Mouse (Mus musculus): ENCODE measurements around the gene Tnn. TPM values are rescaled to one million over a fixed set of nuclear protein-coding genes. Genes with fewer than 3 reads are reported as not detected.

Tnn gene
- polyA plus RNA-seq (2017; shearing (Covaris generic)), result under 1 TPM in 1 of 3 experiments, not detected in 2; 0.09 TPM

DNA sequence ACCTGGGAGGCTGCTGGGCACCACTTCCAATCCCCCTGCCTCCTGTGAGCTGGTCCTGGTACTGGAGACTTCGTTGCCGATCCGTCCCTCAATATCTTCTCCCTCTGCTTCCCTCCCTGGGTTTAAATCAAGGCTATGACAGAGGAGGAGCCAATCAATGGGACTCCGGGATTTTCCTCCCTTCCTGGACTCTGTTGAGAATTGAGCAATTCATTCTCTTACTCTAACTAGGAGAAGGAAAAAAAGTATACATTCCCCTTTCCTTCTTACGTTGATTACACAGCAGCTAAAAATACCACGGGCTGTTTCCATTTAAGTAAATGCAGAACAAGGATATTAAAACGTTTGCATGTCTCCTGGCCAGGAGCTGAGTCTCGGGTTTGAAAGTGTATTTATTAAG, at the start of gene Tnn:
Tnn (minus strand) TSS at position 101 of the 400 bp plus-strand sequence.
- ATAC-seq, result no peak

DNA sequence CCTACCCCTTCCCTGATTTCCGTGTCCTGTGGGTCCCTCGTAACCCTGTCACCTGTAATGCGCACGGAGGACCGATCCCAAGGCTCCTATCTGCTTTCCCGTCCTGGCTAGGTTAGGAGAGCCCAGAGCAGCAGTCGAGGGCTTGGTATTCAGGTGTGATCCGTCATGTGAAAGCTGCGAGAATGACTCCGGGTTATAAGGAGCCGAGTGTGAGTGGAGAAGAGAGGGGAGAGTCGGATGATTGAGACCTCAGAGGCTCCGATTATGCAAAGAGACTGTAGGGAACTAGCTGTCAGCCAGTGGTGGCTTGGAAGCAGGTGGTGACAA, 41.9 kb upstream of the Tnn start:
- ATAC-seq, result peak; percentile 21

DNA sequence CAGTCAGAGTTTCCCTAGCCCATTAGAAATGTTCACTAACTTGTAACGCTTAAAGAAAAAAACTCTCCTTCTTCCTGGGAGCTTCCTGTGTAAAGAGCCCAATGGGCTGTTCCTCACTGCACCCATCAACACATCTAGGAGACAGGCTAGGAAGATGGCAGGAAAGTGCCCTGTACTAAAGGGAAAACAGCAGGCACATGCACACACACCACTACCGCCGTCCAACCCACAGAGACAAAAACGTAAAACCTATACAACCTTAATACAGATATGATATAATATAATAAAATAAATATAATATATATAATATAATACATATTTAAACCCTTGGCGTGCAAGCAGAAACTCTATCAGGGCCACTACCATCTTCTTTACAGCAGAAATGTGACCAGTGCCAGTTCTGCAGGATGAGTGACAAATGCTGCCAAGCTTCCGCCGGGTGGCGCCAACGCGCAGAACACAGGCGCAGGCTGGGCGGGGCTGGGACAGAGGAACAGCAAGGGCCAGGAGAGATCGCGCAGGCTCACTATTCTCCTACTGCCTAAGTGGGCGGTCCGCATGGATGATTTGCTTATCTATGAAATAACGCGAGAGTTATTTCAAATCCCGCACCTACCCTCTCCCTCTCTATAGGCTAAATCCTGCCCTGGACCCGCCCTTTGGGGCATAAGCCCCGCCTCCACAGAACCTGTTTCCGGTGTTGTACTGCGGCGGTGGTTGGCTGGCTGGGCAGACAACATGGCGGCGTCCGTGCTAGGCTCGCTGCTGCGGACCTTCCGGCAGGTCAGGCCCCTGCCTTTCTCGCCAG, 41.4 kb upstream of the Tnn start, which contains the start of gene Mrps14:
Mrps14 (plus strand) TSS at position 687 of the 808 bp plus-strand sequence.
- ATAC-seq, result peak; percentile 98

DNA sequence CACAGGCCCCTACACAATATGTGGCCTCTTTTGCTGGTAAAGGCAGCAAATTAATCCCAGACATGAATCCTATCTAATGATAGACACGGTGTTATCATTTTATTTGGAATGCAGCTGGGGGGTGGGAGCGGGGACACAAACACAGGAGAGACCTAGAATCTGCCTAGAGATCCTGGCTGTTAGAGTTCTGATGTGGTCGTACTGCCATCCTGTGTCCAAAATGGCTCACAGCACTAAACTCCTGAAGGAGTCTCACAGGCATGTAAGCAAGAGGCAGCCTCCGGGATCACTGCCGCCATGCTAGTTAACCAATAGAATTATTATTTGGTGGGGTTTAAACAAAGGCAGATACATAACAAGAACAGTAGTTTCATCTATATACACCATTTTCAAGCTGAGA, 31.1 kb upstream of the Tnn start:
- ATAC-seq, result no peak

DNA sequence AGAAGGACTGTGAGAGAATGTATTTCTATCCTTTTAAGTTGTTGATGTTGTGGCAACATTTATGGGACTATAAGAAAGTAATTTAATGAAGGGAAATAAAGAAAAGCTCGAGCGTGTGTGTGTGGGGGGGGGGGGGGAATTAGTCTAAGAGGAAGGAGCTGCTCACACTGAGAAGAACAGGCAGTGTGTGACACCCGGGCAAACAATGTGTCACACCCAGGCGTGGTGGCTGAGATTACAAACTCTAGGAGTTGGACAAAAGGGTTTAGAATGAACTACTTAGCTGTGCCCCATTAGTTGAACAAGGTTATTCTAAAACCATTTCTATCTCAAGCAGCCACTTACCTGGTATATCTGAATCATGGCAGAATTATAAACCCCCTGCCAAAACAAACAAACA, 27.8 kb upstream of the Tnn start:
- no peak for ATAC-seq

DNA sequence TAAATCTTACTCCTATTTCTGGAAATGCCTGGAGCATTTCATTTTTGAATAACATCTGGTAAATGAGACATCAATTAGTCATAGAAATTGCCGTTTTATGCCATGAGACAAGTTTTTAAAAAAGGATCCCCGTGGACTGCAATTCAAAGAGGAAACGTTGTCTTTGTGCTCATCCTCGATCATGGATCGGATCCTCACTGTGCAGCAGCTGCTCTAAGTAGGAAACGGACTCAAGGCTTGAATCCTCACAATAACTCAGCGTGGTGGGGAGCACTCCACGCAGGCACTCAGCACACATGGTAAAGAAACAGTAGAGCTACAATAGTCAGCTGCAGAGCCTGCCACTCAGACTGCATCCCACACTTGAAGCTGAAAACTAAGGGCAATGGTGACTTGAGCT, 23.5 kb upstream of the Tnn start:
- ATAC-seq, result no peak

DNA sequence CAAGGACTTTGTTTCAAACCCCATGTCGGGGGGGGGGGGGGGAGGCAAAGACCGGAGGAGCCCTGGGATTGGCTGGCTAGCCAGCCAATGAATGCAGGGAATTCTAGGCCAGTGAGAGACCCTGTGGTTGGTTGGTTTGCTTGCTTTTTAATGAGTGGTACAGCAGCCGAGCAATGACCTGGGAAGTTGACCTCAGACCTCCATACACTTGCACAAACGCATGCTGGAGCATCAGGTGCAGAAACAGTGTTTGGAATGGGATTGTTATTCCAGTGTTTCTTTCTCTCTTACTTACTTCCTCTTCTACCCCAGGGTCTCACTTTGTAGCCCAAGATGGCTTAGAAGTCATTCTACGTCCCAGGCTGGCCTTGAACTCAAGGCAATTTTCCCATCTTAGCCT, 13.2 kb upstream of the Tnn start:
- no peak for ATAC-seq

DNA sequence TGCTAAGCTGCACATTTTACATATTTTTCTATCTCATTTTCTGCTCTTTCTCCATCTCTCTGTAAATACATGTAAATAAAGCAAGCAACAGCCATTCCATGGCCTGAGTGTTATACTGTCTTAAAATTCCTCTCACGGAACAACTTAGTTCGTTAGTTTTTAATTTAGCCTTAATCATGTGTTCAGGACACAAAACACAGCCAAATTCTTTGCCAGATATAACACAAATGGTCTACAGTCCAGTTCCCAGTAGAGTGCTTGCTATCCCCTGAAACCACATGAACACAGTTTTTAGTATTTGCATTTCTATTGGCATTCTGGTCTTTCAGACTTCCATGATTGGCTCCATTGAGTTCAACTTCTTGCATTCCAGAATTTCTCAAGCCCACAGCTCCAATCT, 4.8 kb upstream of the Tnn start:
- no peak for ATAC-seq

DNA sequence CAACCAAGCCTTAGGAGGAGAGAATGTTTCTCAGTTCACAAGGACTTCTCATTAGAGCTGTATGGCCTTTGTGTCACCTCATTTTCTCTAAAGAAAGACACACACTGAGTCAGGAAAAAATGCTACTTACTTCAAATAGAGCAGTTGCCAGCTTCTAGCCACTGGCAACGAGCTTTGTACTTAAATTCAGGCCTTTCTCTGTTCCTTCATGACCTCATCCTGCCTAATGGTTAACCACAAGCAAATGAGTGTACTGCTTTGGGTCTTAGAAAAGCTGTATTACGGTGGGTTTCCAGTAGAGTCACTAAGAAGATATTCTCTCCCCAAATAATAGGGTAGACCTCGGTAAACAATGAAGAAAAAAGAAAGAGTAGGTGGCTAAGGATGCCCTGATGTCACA, 2.7 kb downstream of the Tnn start:
- no peak for ATAC-seq

DNA sequence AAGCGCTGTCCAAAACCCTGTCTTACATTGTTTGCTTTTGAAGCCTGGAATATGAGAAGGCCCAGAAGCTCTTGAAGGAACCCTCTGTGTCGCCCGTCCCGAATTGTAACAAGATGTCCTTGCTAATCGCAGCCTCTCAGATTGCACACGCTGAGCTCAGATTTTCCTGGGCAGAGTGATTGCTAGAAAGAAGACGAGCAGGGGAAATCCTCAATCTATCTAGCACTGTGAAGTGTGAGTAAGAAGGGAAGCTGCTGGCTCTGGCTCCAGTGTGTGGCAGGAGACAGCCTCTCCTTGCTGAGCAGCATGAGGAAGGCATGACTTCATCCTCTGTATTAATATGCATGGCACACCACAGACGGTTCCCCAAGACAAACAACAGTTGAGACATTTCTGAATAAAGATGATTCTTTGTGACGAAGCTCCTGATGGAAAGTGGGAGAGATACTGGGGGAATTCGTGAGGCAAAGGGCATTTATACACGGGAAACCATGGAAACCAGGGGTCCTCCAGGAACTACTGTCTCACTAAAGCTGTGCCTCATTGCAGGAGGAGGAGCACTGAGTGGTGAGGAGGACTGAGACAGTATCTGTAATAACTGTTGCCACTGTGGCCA, 4.0 kb downstream of the Tnn start:
- no peak for ATAC-seq

DNA sequence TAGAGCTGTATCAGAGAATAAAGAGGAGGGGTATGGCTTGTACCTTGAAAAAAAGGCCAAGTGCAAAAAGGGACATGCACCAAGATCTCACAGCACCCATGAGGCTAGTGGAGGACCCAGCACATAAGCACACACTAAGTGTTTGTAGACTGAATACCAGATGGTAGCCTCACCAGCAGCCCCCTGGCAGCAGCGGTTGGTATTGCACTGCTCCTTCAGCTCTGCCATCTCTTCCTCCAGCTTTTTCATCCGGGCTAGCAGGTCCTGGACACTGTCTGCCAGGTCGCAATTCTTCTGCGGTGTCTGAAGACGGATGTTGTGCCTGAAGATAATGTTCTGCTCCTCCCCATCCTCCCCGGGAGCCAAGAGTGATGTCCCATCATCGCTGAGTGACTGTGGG, 6.1 kb downstream of the Tnn start:
- ATAC-seq, result no peak

DNA sequence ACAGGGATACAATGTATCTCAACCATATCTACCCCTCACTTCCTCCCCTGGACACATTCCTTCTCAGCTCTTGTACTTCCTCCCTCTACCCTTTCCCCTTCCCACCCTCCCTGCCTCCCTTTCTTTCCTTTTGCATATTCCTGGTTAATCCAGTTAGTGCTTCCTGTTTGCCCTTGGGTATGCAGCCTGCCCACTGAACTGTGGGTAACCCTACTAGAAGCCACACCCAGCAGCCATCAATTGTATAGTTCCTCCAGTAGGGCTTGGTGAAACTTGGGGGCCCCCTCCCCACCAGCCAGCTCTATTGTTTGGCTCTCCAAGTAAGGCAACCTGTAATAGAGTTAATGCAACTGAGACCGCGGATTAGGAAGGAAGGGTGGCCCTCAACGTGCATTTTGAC, 7.8 kb downstream of the Tnn start:
- ATAC-seq, result no peak

DNA sequence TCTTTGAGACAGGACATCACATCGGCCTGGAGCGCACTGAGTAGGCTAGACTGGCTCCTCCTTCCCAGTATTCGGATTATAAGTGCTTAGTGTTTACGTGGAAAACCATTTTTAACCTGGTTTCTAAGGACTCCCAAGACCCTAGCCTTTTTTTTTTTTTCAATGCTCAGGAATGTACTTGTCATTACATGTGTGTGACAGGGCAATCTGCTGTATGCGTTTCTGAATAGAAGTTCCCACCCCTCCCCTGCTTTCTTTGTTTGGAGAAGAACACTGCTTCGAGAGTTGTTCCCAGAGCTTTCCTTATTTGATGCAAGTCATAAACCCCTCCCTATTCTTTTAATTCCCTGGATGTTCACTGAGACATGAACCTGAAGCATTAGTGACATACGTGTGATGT, 9.0 kb downstream of the Tnn start:
- no peak for ATAC-seq

DNA sequence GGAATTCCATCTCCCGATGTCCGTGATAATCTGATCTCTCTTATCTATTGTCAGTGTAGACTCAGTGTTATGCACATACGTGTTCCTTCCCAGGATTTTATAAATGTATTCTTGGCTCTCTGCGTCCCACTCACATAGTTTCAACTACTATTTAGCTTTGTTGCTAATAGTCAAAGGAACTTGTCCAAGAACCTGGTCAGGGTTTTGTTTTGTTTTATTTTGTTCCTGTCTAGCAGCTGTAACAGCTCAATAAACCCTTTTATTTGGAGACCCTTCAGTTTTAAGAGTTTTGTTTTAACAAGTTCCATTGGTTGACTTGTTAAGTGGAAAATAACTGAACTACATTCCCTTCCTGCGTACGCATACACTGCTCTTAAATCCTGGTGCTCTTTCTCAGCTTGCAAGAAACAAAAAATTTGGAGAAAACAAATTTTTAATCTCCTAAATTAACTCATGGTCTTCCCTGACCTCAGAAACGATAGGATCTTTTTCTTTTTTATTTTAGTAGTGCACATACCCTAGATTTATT, 17.0 kb downstream of the Tnn start:
- ATAC-seq, result no peak

DNA sequence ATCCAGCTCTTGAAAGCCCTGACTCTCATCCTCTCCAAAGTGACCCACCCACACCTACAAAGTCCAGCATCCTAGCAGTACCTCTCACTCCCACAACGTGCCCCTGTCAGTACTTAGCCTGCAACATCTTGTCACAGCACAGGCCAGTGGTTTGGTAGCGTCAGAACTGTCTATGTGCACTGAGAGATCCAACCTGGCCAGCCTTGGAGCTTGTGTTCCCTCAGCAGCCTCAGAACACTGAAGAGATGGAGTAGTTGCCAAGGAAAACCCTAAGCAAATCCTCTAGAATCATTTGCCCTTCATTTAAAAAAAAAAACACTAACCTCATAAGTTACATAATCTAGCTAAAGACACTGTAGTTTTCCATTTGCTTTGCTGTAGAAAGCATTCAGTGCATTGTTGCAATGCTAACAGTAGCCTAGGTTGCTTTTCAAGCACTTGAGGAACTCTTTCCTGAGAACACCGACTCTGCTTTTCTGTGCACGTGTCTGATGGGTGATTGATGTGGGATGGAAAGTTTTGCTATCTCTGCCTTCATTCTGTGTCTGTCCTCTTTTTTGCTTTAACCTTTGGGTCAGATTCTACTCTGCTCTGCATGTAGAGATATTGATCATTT, 19.8 kb downstream of the Tnn start:
- no peak for ATAC-seq

DNA sequence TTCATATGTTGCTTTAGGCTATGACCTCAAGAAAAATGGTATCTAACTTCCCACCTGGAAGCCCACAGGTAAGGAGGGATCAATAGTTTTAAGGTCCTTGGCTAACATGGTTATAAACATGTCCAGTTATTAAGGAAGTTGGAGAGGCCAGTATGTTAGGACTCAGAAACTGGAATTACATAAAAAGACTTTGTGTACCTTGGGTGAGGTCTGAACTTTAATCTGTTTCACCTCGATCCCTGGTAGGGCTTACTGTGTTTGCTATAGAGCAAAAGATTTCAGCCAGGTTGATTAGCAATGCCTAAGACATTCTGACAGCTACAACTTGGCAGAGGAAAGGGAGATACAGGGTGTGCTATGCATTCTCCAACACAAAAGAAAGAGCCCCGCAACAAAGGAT, 29.4 kb downstream of the Tnn start:
- ATAC-seq, result no peak

DNA sequence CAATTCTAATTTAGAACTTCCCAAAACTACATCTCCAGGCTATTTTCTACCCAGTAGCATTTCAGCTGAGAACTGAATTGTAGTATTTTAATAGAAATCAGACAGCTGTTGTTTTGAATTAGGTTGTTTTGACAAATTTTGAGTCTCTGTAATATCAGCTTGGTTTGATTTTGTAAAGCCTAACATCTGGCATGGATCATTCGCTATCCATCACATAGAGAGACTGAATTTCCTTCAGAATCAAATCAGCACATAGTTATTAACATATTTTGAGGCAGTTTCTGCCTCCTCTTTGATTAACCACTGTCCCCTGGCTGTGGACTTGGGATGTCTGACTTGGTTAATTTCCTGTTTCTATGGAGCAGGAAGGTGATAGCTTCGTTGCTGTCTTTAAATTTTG, 44.8 kb downstream of the Tnn start:
- ATAC-seq, result no peak

DNA sequence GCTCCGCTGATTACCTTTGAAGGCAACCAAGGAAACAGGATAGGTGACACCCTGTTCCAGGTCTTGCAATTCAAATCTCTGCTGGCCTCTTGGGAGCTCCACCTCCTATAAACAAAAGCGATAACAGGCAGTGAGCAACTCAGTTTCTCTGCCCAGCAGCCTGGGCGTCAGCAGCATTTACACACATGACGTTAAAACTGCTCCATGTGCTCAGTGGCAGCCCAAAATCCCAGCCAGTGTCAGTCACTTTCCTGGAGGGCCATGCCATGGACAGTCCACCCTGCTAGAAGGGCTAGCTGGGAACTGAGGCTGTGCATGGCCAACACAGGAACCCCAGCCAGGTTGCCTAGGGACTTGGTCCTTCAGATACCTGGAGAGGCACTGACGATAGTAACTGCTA, 48.0 kb downstream of the Tnn start:
- ATAC-seq, result no peak

DNA sequence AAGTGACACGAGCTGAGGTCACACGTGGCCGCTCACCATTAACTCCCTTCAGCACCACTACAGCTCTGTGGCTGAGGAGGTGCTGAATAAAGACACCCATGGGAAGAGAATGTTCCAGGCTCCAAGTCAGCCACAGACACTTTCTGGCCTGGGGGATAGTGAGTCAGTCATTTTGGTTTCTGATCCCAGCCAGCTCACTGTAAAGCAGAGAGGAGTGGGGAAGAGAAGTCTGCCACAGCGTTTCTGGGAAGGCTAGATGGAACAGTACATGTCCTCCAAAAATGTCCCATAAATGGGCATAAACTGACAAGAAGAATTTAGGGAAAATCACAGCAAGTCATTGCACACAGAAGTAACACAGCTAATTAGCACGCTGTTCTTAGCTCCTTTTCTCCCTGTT, 52.4 kb downstream of the Tnn start:
- no peak for ATAC-seq

DNA sequence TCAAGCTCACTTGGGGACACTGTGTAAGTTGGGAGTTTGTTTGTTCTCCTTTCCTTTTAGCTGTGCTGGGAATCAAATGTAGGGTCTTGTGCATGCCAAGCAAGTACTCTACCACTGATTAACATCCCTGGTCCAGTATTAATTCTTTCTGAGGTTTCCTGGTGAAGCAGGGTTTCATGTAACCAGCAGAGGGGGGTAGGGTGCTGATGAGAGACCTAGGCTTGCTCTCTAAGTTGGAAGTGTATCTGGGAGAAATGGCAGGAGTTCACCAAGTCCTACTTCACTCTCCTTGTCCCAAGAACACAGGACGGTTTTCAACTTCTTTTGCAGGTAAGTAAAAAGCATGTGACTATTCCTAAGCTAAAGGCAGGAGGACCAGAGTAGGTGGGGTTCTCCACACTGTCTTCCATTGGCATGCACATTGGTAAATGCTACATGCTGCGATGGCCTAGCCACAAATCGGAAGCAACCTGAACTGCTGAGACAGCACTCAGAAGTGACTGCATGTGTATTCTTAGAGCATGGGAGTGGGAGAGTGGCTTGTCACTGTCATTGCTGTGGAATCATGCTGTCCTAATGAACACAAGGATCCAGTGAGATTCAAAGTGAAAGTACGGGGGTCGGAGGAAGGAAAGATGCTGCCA, 53.6 kb downstream of the Tnn start:
- no peak for ATAC-seq

DNA sequence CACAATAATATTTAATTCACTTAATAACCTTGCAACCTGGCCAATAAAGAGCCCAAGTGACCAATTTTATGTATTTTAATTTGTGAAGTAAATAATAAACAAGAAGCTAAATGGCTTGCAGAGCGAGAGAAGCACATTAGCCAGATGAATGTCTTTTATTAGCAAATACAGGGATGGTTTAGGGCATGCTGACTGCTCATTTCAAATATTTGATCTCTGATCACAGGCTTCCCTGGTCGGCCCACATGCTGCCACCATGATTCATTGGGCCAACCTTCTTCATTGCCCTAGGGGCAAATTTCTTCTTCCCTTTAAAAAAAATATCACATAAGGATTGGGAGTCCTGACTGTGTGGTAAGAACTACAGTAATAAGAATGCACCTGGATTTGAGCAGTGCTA, 66.7 kb downstream of the Tnn start:
- no peak for ATAC-seq

DNA sequence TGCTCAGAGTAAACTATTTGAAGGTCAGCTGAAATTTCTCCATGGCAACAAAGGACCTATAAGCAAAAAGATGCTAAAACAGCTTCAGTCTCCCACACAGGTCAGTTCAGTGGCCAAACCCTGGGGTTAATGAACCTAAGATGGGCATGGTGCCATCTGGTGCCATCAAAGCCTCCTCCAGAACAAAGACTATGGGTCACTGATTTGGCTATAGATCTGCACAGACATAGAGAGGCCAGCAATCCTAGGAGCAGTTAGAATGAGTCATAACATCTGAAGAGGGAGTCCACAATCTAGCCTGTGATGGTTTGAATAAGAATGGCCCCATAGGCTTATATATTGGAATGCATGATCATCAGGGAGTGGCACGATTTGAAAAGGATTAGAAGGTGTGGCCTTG, 69.1 kb downstream of the Tnn start:
- no peak for ATAC-seq

DNA sequence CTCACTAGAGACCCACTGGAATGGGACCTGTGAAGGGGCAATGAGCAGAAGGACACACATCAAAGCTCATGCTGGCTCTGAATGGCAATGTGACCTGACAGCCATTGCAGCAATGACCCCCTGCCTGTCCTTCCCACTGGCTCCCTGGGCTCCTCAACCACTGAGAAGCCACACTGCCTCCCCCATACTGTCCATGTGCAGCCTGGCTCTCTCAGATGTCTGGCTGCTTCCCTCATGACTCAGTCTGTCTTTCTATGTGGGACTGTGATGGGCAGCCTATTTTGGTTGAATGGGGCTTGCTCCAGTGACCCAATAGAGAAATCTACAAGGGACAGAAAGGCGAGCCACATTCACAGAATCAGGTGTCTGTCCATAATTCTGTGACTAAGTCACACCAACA, 70.7 kb downstream of the Tnn start:
- ATAC-seq, result no peak

All from inflammation-experienced regulatory T-cells, adult 6 months (primary cell).